Mouse (Mus musculus): ENCODE data around the gene Sox10. TPM values are rescaled to one million over a fixed set of nuclear protein-coding genes. Genes with fewer than 3 reads are reported as not detected.

Gene Sox10
- polyA plus RNA-seq, 1 experiment: not detected

- no peak for TF ChIP-seq GATA1 (IDR thresholded peaks at IDR 0.05; ENCODE audit: low read length)
These were observed 22.8 kb upstream of the Sox10 start for GRCm38 (mm10) chr15:79187819-79188218.

- TF ChIP-seq GATA1 (IDR thresholded peaks at IDR 0.05; ENCODE audit: low read length): no peak
These were observed 20.2 kb upstream of the Sox10 start for GRCm38 (mm10) chr15:79185213-79185612.

GRCm38 (mm10) chr15:79176905-79177304 is 11.9 kb upstream of the Sox10 start:
- no peak for TF ChIP-seq GATA1 (IDR thresholded peaks at IDR 0.05; ENCODE audit: low read length)

- TF ChIP-seq GATA1 (IDR thresholded peaks at IDR 0.05; ENCODE audit: low read length): no peak
These were observed 1.7 kb upstream of the Sox10 start for GRCm38 (mm10) chr15:79166712-79167111.

GRCm38 (mm10) chr15:79164251-79164650 is 789 bp downstream of the Sox10 start:
- no peak for TF ChIP-seq GATA1 (IDR thresholded peaks at IDR 0.05; ENCODE audit: low read length)

GRCm38 (mm10) chr15:79162822-79163221 is 2.2 kb downstream of the Sox10 start:
- no peak for TF ChIP-seq GATA1 (IDR thresholded peaks at IDR 0.05; ENCODE audit: low read length)

- no peak for TF ChIP-seq GATA1 (IDR thresholded peaks at IDR 0.05; ENCODE audit: low read length)
These were observed 2.7 kb downstream of the Sox10 start for GRCm38 (mm10) chr15:79162301-79162700.

- TF ChIP-seq GATA1 (IDR thresholded peaks at IDR 0.05; ENCODE audit: low read length): no peak
These were observed 9.5 kb downstream of the Sox10 start for GRCm38 (mm10) chr15:79155572-79155971.

- TF ChIP-seq GATA1 (IDR thresholded peaks at IDR 0.05; ENCODE audit: low read length): no peak
These were observed 12.3 kb downstream of the Sox10 start for GRCm38 (mm10) chr15:79152709-79153108.

- no peak for TF ChIP-seq GATA1 (IDR thresholded peaks at IDR 0.05; ENCODE audit: low read length)
These were observed 13.2 kb downstream of the Sox10 start for GRCm38 (mm10) chr15:79151881-79152280.

GRCm38 (mm10) chr15:79148533-79148932 is 16.5 kb downstream of the Sox10 start:
- TF ChIP-seq GATA1 (IDR thresholded peaks at IDR 0.05; ENCODE audit: low read length): no peak

GRCm38 (mm10) chr15:79145522-79145921 is 19.5 kb downstream of the Sox10 start:
- no peak for TF ChIP-seq GATA1 (IDR thresholded peaks at IDR 0.05; ENCODE audit: low read length)

GRCm38 (mm10) chr15:79144021-79144420 is 21.0 kb downstream of the Sox10 start:
- TF ChIP-seq GATA1 (IDR thresholded peaks at IDR 0.05; ENCODE audit: low read length): no peak

GRCm38 (mm10) chr15:79143316-79143715 is 21.7 kb downstream of the Sox10 start:
- no peak for TF ChIP-seq GATA1 (IDR thresholded peaks at IDR 0.05; ENCODE audit: low read length)

GRCm38 (mm10) chr15:79141566-79141917 is 23.5 kb downstream of the Sox10 start:
- TF ChIP-seq GATA1 (IDR thresholded peaks at IDR 0.05; ENCODE audit: low read length): no peak

- TF ChIP-seq GATA1 (IDR thresholded peaks at IDR 0.05; ENCODE audit: low read length): no peak
These were observed 24.0 kb downstream of the Sox10 start, which contains the start of the genes Polr2f and 1700088E04Rik for GRCm38 (mm10) chr15:79140866-79141565. Polr2f (plus strand) TSS chr15:79141009. 1700088E04Rik (minus strand) TSS chr15:79141253.

- TF ChIP-seq GATA1 (IDR thresholded peaks at IDR 0.05; ENCODE audit: low read length): no peak
These were observed 25.4 kb downstream of the Sox10 start for GRCm38 (mm10) chr15:79139640-79140039.
